Mouse (Mus musculus) mouse trophoblast stem cell (cell line): ENCODE data around the gene Plcxd1.
"Not testable (repeated sequence)": the region's sequence is repeated elsewhere in the genome, so short reads cannot be mapped to it uniquely, and the experiment has no call there.

ENCODE experiments used
- in situ Hi-C, 2 experiments: fragments of 300-500 bp; cut with MseI, MboI; formaldehyde crosslinking; loops; 2 replicates in 1 of 2; 3 replicates in 1 of 2; pipeline ENCODE4 v1.15.1; 2025

The Plcxd1 gene

GRCm38 (mm10) chr5:110099656-110100580 lies at the start of gene Plcxd1:
Plcxd1 (plus strand) TSS chr5:110099969.
- in situ Hi-C loops: no loop called here

GRCm38 (mm10) chr5:110057637-110058408 lies 41.9 kb upstream of the Plcxd1 start:
- in situ Hi-C loops: loop anchor here in 1 of 2 experiments (10.0 kb wide), 1 partner anchor 87 kb away; no protein-coding TSS in a partner anchor

- in situ Hi-C loops: not testable (repeated sequence)
Observed at GRCm38 (mm10) chr5:110072413-110072812, 27.4 kb upstream of the Plcxd1 start, which contains the start of gene Gm17655. Gm17655 (minus strand) TSS chr5:110072513.

GRCm38 (mm10) chr5:110082961-110083360 lies 16.8 kb upstream of the Plcxd1 start:
- in situ Hi-C loops: no loop called here

GRCm38 (mm10) chr5:110086161-110086866 lies 13.5 kb upstream of the Plcxd1 start:
- in situ Hi-C loops: no loop called here

GRCm38 (mm10) chr5:110091546-110091945 lies 8.2 kb upstream of the Plcxd1 start:
- in situ Hi-C loops: no loop called here

GRCm38 (mm10) chr5:110094030-110094846 lies 5.5 kb upstream of the Plcxd1 start, which contains the start of gene Gm35315:
Gm35315 (minus strand) TSS chr5:110094420.
- in situ Hi-C loops: no loop called here

- in situ Hi-C loops: no loop called here
Observed at GRCm38 (mm10) chr5:110094847-110095213, 4.9 kb upstream of the Plcxd1 start.

- in situ Hi-C loops: no loop called here
Observed at GRCm38 (mm10) chr5:110098991-110099477, 735 bp upstream of the Plcxd1 start.

- in situ Hi-C loops: no loop called here
Observed at GRCm38 (mm10) chr5:110100921-110101631, 1.3 kb downstream of the Plcxd1 start.

GRCm38 (mm10) chr5:110101716-110102347 lies 2.1 kb downstream of the Plcxd1 start:
- in situ Hi-C loops: no loop called here

GRCm38 (mm10) chr5:110102429-110102828 lies 2.7 kb downstream of the Plcxd1 start:
- in situ Hi-C loops: no loop called here

GRCm38 (mm10) chr5:110102853-110103625 lies 3.3 kb downstream of the Plcxd1 start:
- in situ Hi-C loops: no loop called here

GRCm38 (mm10) chr5:110103901-110104615 lies 4.3 kb downstream of the Plcxd1 start:
- in situ Hi-C loops: no loop called here

- in situ Hi-C loops: no loop called here
Observed at GRCm38 (mm10) chr5:110104616-110105380, 5.0 kb downstream of the Plcxd1 start.

- in situ Hi-C loops: no loop called here
Observed at GRCm38 (mm10) chr5:110106140-110106871, 6.5 kb downstream of the Plcxd1 start.
